ENCODE assay signal across 13 mouse cellular contexts in genomic region chr8:113687889-113688542, GRCm38 (mm10). TPM values are rescaled to one million over a fixed set of nuclear protein-coding genes. Genes with fewer than 3 reads are reported as not detected.
DNase-seq lines count a peak whose midpoint lies in the region; ATAC-seq lines count a peak whose summit lies in the region.
"Had no signal": no experiment of that assay in that cellular context is flagged by ENCODE, and none has a peak within 500 bp of the region (broad histone marks: within the 10 kb centered on the region; RNA-seq: fewer than 3 reads in every experiment).

No protein-coding gene starts in this region.

- H3K27ac ChIP-seq in forebrain, embryonic 13.5 days = no peak overlapping the region
- H3K27ac ChIP-seq in forebrain, embryonic 10.5 days = no peak overlapping the region
- no peak overlapping the region for H3K27ac ChIP-seq in neural tube, embryonic 13.5 days (replicated peaks)
- H3K27ac ChIP-seq: embryonic facial prominence, embryonic 15.5 days; limb, embryonic 12.5 days; midbrain, embryonic 13.5 days had no signal

- no peaks in the 10 kb centered on the region for H3K36me3 ChIP-seq in forebrain, embryonic 13.5 days (ENCODE audit: poor library complexity, severe bottlenecking)
- H3K36me3 ChIP-seq in forebrain, embryonic 10.5 days (replicated peaks) = no peaks in the 10 kb centered on the region
- no peaks in the 10 kb centered on the region for H3K36me3 ChIP-seq in neural tube, embryonic 13.5 days
- H3K36me3 ChIP-seq: embryonic facial prominence, embryonic 15.5 days; limb, embryonic 12.5 days; midbrain, embryonic 13.5 days had no signal

- H3K9me3 ChIP-seq in forebrain, embryonic 13.5 days (replicated peaks) = no peaks in the 10 kb centered on the region
- no peaks in the 10 kb centered on the region for H3K9me3 ChIP-seq in forebrain, embryonic 10.5 days
- H3K9me3 ChIP-seq in neural tube, embryonic 13.5 days = no peaks in the 10 kb centered on the region
- H3K9me3 ChIP-seq: embryonic facial prominence, embryonic 15.5 days; limb, embryonic 12.5 days; midbrain, embryonic 13.5 days had no signal

- H3K4me3 ChIP-seq in forebrain, embryonic 13.5 days = no peak overlapping the region
- no peak overlapping the region for H3K4me3 ChIP-seq in forebrain, embryonic 10.5 days
- no peak overlapping the region for H3K4me3 ChIP-seq in neural tube, embryonic 13.5 days
- H3K4me3 ChIP-seq: embryonic facial prominence, embryonic 15.5 days; limb, embryonic 12.5 days; midbrain, embryonic 13.5 days had no signal

- H3K9ac ChIP-seq in forebrain, embryonic 13.5 days = no peak overlapping the region
- no peak overlapping the region for H3K9ac ChIP-seq in neural tube, embryonic 13.5 days
- H3K9ac ChIP-seq: embryonic facial prominence, embryonic 15.5 days; limb, embryonic 12.5 days; midbrain, embryonic 13.5 days had no signal

- no peak overlapping the region for H3K4me2 ChIP-seq in forebrain, embryonic 13.5 days
- H3K4me2 ChIP-seq in neural tube, embryonic 13.5 days = peak overlapping the region; percentile 15
- H3K4me2 ChIP-seq: embryonic facial prominence, embryonic 15.5 days; limb, embryonic 12.5 days; midbrain, embryonic 13.5 days had no signal

- H3K4me1 ChIP-seq in forebrain, embryonic 13.5 days = peaks cover 10% of the 10 kb centered on the region
- 0 out of 2 replicates have a peak, but pooled peaks cover 4% of the 10 kb centered on the region for H3K4me1 ChIP-seq in forebrain, embryonic 10.5 days
- peaks cover 28% of the 10 kb centered on the region for H3K4me1 ChIP-seq in neural tube, embryonic 13.5 days (replicated peaks)
- H3K4me1 ChIP-seq: midbrain, embryonic 13.5 days had no signal

- peak; percentile 24; the same call in 1 of the 2 replicates for ATAC-seq in forebrain, embryonic 13.5 days
- ATAC-seq in hematopoietic stem cell, adult 5-6 weeks (replicated peaks in 1 of 2; ENCODE audit: insufficient read depth in 1 of 2, low FRiP score in 2 of 2, low TSS enrichment in 1 of 2, low read depth in 1 of 2, poor library complexity in 2 of 2, severe bottlenecking in 2 of 2) = peak; percentile 58 to 88
- peak; percentile 57 for ATAC-seq in neural tube, embryonic 13.5 days (ENCODE audit: low read depth)
- ATAC-seq: midbrain, embryonic 13.5 days had no signal

- 74% methylated on average over 17 of the region's 17 CpGs for WGBS in forebrain, embryonic 13.5 days
- 79% methylated on average over 17 of the region's 17 CpGs for WGBS in forebrain, embryonic 10.5 days
- 43% methylated on average over 17 of the region's 17 CpGs for WGBS in neural tube, embryonic 13.5 days

- intact Hi-C loops in left cerebral cortex, postnatal 4 days (cut with DNase I) = no loop called here

- no peaks in the 10 kb centered on the region for H3K27me3 ChIP-seq in forebrain, embryonic 13.5 days
- no peaks in the 10 kb centered on the region for H3K27me3 ChIP-seq in forebrain, embryonic 10.5 days (ENCODE audit: poor library complexity, severe bottlenecking)
- H3K27me3 ChIP-seq in neural tube, embryonic 13.5 days = no peaks in the 10 kb centered on the region
- H3K27me3 ChIP-seq: embryonic facial prominence, embryonic 15.5 days; midbrain, embryonic 13.5 days had no signal

- DNase-seq in forebrain, embryonic 10.5 days (ENCODE audit: extremely low spot score, low spot score) = no peak
- DNase-seq in left cerebral cortex, postnatal 4 days = peak; percentile 86
- no peak for DNase-seq in left cerebral cortex, adult 18-20 months (ENCODE audit: low spot score in 2 of 2)
- DNase-seq in frontal cortex, postnatal 36 days (ENCODE audit: low spot score in 2 of 2) = no peak
- no peak for DNase-seq in right cerebral cortex, postnatal 14 days

RNA-seq across cellular contexts. Expression of gene Syce1l, which starts 45.0 kb away (rescaled TPM):
- polyA plus RNA-seq in forebrain, embryonic 13.5 days (2015; fragmentation: Nextera tagmentation; extraction: Ambion mirVana) = not detected in 2 replicates
- not detected in 2 replicates for polyA plus RNA-seq in forebrain, embryonic 10.5 days (2016; fragmentation: Nextera tagmentation; extraction: Ambion mirVana)
- total RNA-seq in left cerebral cortex, postnatal 4 days (2021) = 1 to 10 TPM; 1.0 to 1.5 TPM
- under 1 TPM; 0.49 to 0.89 TPM for total RNA-seq in left cerebral cortex, adult 18-20 months (2021)
- not detected in 2 replicates for total RNA-seq in hematopoietic stem cell, adult 5-6 weeks (2017)
- polyA plus RNA-seq in neural tube, embryonic 13.5 days (2015; fragmentation: Nextera tagmentation; extraction: Ambion mirVana) = not detected in 2 replicates
- total RNA-seq: heart, postnatal 10 days had no signal
- polyA plus RNA-seq: C2C12; embryonic facial prominence, embryonic 15.5 days; limb, embryonic 12.5 days had no signal

RNA-seq across cellular contexts. Expression of gene Mon1b, which starts 52.6 kb away (rescaled TPM):
- 9.7 and 10.6 TPM in 2 replicates for polyA plus RNA-seq in forebrain, embryonic 13.5 days (2015; fragmentation: Nextera tagmentation; extraction: Ambion mirVana)
- 8.7 and 9.9 TPM in 2 replicates for polyA plus RNA-seq in forebrain, embryonic 10.5 days (2016; fragmentation: Nextera tagmentation; extraction: Ambion mirVana)
- total RNA-seq in left cerebral cortex, postnatal 4 days (2021) = 10 to 100 TPM; 21.6 to 21.9 TPM
- 10 to 100 TPM; 22.7 to 23.0 TPM for total RNA-seq in left cerebral cortex, adult 18-20 months (2021)
- total RNA-seq in hematopoietic stem cell, adult 5-6 weeks (2017) = 18.7 and 20.5 TPM in 2 replicates
- polyA plus RNA-seq in neural tube, embryonic 13.5 days (2015; fragmentation: Nextera tagmentation; extraction: Ambion mirVana) = 10.9 and 11.8 TPM in 2 replicates
